Mouse (Mus musculus) spleen, postnatal 36 days (tissue): Measurements from ENCODE around the gene Hmg20a.

Experiments used
- DNase-seq, 2 experiments: peaks; one replicate each; pipeline ENCODE4 v3.0.0; 2022; ENCODE audit warnings: low spot score in 2 of 2, mixed read lengths in 1 of 2

Hmg20a gene

GRCm38 (mm10) chr9:56439699-56440098 lies 21.3 kb downstream of the Hmg20a start:
- DNase-seq: no peak

GRCm38 (mm10) chr9:56451570-56451969 lies 33.2 kb downstream of the Hmg20a start:
- no peak for DNase-seq

GRCm38 (mm10) chr9:56453038-56453815 lies 34.8 kb downstream of the Hmg20a start:
- DNase-seq: no peak

GRCm38 (mm10) chr9:56456426-56456825 lies 38.0 kb downstream of the Hmg20a start:
- no peak for DNase-seq

GRCm38 (mm10) chr9:56460987-56461386 lies 42.6 kb downstream of the Hmg20a start:
- no peak for DNase-seq

GRCm38 (mm10) chr9:56462606-56463005 lies 44.2 kb downstream of the Hmg20a start:
- no peak for DNase-seq

GRCm38 (mm10) chr9:56463046-56463445 lies 44.6 kb downstream of the Hmg20a start:
- DNase-seq: no peak

GRCm38 (mm10) chr9:56463686-56464515 lies 45.5 kb downstream of the Hmg20a start:
- DNase-seq: no peak

- DNase-seq: peak; percentile 58 to 63
These were observed 46.6 kb downstream of the Hmg20a start for GRCm38 (mm10) chr9:56464863-56465654.

GRCm38 (mm10) chr9:56466251-56466650 lies 47.8 kb downstream of the Hmg20a start:
- no peak for DNase-seq

- DNase-seq: no peak
These were observed 51.2 kb downstream of the Hmg20a start for GRCm38 (mm10) chr9:56469656-56470055.

GRCm38 (mm10) chr9:56470291-56470690 lies 51.9 kb downstream of the Hmg20a start:
- no peak for DNase-seq

GRCm38 (mm10) chr9:56478975-56479647 lies 60.7 kb downstream of the Hmg20a start:
- no peak for DNase-seq

- no peak for DNase-seq
These were observed 64.2 kb downstream of the Hmg20a start for GRCm38 (mm10) chr9:56482623-56483022.

GRCm38 (mm10) chr9:56485423-56485822 lies 67.0 kb downstream of the Hmg20a start:
- no peak for DNase-seq

- DNase-seq: no peak
These were observed 67.7 kb downstream of the Hmg20a start for GRCm38 (mm10) chr9:56486158-56486557.

- no peak for DNase-seq
These were observed 69.2 kb downstream of the Hmg20a start for GRCm38 (mm10) chr9:56487651-56488050.

- no peak for DNase-seq
These were observed 74.0 kb downstream of the Hmg20a start for GRCm38 (mm10) chr9:56492391-56492790.

GRCm38 (mm10) chr9:56492916-56493315 lies 74.5 kb downstream of the Hmg20a start:
- no peak for DNase-seq

GRCm38 (mm10) chr9:56495088-56495487 lies 76.7 kb downstream of the Hmg20a start:
- DNase-seq: no peak

- no peak for DNase-seq
These were observed 77.4 kb downstream of the Hmg20a start for GRCm38 (mm10) chr9:56495795-56496232.
